Mouse (Mus musculus): ENCODE results near the gene Rhox3c.
"Not testable (repeated sequence)": the region's sequence is repeated elsewhere in the genome, so short reads cannot be mapped to it uniquely, and the experiment has no call there.

- not testable (repeated sequence) for TF ChIP-seq CTCF (IDR thresholded peaks at IDR 0.05; ENCODE audit: low read depth); EP300 (optimal IDR thresholded peaks at IDR 0.05)
Observed at GRCm38 (mm10) chrX:37514059-37514458, 55.7 kb downstream of the Rhox3c start, which contains the start of gene Rhox4d.
